Comparison of ENCODE assay signal across 15 mouse cellular contexts in the genomic region with DNA sequence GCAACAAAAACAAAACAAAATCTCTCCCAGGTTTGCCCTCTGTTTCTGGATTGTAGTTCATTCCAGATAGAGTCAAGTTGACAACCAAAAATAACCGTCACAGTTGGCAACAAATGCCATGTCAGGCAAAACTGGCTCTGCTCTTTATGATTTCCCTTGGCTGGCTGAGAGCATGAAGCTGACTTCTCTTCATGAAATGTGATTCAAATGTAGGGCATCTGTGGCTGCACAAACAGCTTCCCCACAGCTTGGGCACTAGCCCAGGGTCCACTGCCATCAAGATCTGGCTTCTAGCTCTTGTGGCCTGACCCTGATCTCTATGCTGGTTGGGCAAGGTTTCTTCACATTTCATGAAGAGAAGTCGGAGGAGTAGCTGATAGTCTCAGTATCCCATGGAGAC. TPM values are rescaled to one million over a fixed set of nuclear protein-coding genes. Genes with fewer than 3 reads are reported as not detected.
DNase-seq lines count a peak whose midpoint lies in the region; ATAC-seq lines count a peak whose summit lies in the region.
"Had no signal": no experiment of that assay in that cellular context is flagged by ENCODE, and none has a peak within 500 bp of the region (broad histone marks: within the 10 kb centered on the region; RNA-seq: fewer than 3 reads in every experiment).

No protein-coding gene starts in this region.

- no peak overlapping the region for H3K4me3 ChIP-seq in hindbrain, embryonic 12.5 days
- H3K4me3 ChIP-seq: myocyte had no signal

- H3K4me2 ChIP-seq in hindbrain, embryonic 12.5 days (replicated peaks) = no peak overlapping the region
- H3K4me2 ChIP-seq: hindbrain, embryonic 14.5 days had no signal

- WGBS in hindbrain, embryonic 12.5 days = 75% methylated on average over 2 of the region's 2 CpGs

- no peak overlapping the region for H3K27ac ChIP-seq in hindbrain, embryonic 12.5 days
- H3K27ac ChIP-seq: hindbrain, embryonic 14.5 days had no signal

- ATAC-seq in cerebellum, adult (ENCODE audit: insufficient number of reproducible peaks, low FRiP score, low TSS enrichment) = peak; percentile 61; the same call in 1 of the 2 replicates
- ATAC-seq in hindbrain, embryonic 12.5 days (ENCODE audit: low FRiP score) = no peak
- ATAC-seq: forebrain, postnatal 0 days; liver, postnatal 0 days had no signal

- no peak overlapping the region for H3K9ac ChIP-seq in hindbrain, embryonic 12.5 days
- H3K9ac ChIP-seq: forebrain, postnatal 0 days; hindbrain, embryonic 14.5 days; liver, postnatal 0 days had no signal

- H3K36me3 ChIP-seq in hindbrain, embryonic 12.5 days = no peaks in the 10 kb centered on the region
- H3K36me3 ChIP-seq: G1E had no signal

- DNase-seq in cerebellum, postnatal 4 days (ENCODE audit: low spot score in 2 of 2) = no peak
- DNase-seq in ovary, adult 18-20 months (ENCODE audit: low spot score) = peak; percentile 48
- DNase-seq in ovary, postnatal 14 days (ENCODE audit: low spot score) = no peak
- peak; percentile 45 to 48 for DNase-seq in cerebellum, postnatal 36 days
- DNase-seq in skeletal muscle tissue, adult 2 months (ENCODE audit: low read depth, low spot score) = peak; percentile 58
- DNase-seq in urinary bladder, postnatal 14 days (ENCODE audit: low spot score) = no peak
- DNase-seq: forebrain, postnatal 0 days; kidney, adult 18-20 months; liver, postnatal 0 days; thymus, adult 2 months had no signal

- no peaks in the 10 kb centered on the region for H3K27me3 ChIP-seq in hindbrain, embryonic 12.5 days

- H3K4me1 ChIP-seq in hindbrain, embryonic 12.5 days = no peaks in the 10 kb centered on the region

- no peaks in the 10 kb centered on the region for H3K9me3 ChIP-seq in hindbrain, embryonic 12.5 days (replicated peaks)
- H3K9me3 ChIP-seq: G1E had no signal

RNA-seq across cellular contexts. Expression of gene Agpat3, which starts 9.7 kb away (rescaled TPM):
- polyA plus RNA-seq in hindbrain, embryonic 12.5 days (2016; fragmentation: Nextera tagmentation; extraction: Ambion mirVana) = 59.2 and 59.7 TPM in 2 replicates

RNA-seq across cellular contexts. Expression of gene Rrp1, which starts 50.9 kb away (rescaled TPM):
- polyA plus RNA-seq in hindbrain, embryonic 12.5 days (2016; fragmentation: Nextera tagmentation; extraction: Ambion mirVana) = 339 and 343 TPM in 2 replicates

Comparison
In these comparisons a context has a peak if more than half of its experiments do, and no peak if none do; other contexts are left out.
1. DNase-seq: peak in ovary, adult 18-20 months (single experiment), cerebellum, postnatal 36 days (2 of 2) and skeletal muscle tissue, adult 2 months (single experiment); none in cerebellum, postnatal 4 days (0 of 2), ovary, postnatal 14 days (single experiment) and urinary bladder, postnatal 14 days (single experiment).